Mouse (Mus musculus): Measurements from ENCODE around the gene Fmnl2. TPM values are rescaled to one million over a fixed set of nuclear protein-coding genes. Genes with fewer than 3 reads are reported as not detected.
A peak's percentile ranks its signal among the peaks of the same experiment; 100 is the strongest.

Fmnl2 gene
- polyA plus RNA-seq, 1 experiment from 2014 or later: 7.3 TPM

DNA sequence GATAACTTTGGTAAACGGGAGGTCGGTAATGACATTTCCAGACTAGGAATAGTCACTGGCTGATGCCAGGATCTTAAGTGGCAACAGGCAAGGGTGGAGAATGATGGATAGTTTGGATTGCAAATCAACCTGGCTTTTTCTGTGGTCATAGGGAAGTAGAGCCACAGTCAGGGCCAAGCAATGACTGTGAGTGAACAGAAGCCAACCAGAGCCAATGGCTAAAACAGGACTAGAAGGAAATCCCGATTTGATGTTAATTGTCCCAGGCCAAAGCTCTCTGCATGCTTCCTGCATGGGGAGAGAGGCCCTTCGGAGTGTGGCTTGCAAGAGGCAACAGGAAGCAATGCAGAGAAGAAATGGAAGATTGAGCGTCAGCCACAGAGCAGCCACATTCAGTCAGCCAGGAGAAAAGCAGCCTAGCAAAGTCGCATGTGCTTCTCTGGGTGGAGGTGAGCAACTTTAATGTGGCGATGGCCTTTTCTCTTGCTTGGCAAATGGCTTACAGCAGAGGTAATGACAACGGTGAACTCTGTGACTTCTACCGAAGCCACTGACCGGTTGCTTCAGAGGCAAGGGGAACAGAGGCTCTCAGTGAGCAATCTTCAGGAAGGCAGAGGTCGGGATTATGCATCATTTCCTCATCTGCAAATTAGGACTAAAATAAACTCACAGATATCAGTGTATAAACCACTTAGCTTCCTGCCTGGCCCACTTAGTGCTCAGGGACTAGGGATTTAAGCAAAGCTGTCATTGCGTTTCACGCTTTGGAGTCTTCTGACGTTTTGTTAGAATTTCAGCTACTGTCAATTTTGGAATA, 12.5 kb upstream of the Fmnl2 start:
- WGBS: 76% methylated on average over 14 of the region's 14 CpGs
- H3K27ac ChIP-seq (replicated peaks): no peak overlapping the region
- DNase-seq (ENCODE audit: low spot score): no peak
- H3K27me3 ChIP-seq (replicated peaks; ENCODE audit: low read depth, poor library complexity, severe bottlenecking): peaks cover 16% of the 10 kb centered on the region; the same call in 1 of the 2 replicates
- H3K4me1 ChIP-seq: peaks cover 8% of the 10 kb centered on the region; the same call in 1 of the 2 replicates
- H3K36me3 ChIP-seq (replicated peaks): no peaks in the 10 kb centered on the region
- no peak overlapping the region for H3K4me3 ChIP-seq
- no peaks in the 10 kb centered on the region for H3K9me3 ChIP-seq

- Histone ChIP-seq H3K27me3 (replicated peaks; ENCODE audit: low read depth, poor library complexity, severe bottlenecking) (peaks cover 16% of the 10 kb centered on the region; the same call in 1 of the 2 replicates), H3K4me1 (peaks cover 8% of the 10 kb centered on the region; the same call in 1 of the 2 replicates), H3K9me3 (no peaks in the 10 kb centered on the region), H3K4me3 (no peak overlapping the region), H3K27ac (replicated peaks) (no peak overlapping the region), H3K36me3 (replicated peaks) (no peaks in the 10 kb centered on the region)
- 52% methylated on average over 3 of the region's 3 CpGs for WGBS
- DNase-seq (ENCODE audit: low spot score): no peak
These were observed 11.2 kb upstream of the Fmnl2 start for GRCm38 (mm10) chr2:52846506-52846905.

GRCm38 (mm10) chr2:52849092-52849491, 8.6 kb upstream of the Fmnl2 start:
- 85% methylated on average over 3 of the region's 3 CpGs for WGBS
- Histone ChIP-seq H3K27me3 (replicated peaks; ENCODE audit: low read depth, poor library complexity, severe bottlenecking) (peaks cover 13% of the 10 kb centered on the region; the same call in 1 of the 2 replicates), H3K27ac (replicated peaks) (no peak overlapping the region), H3K4me3 (no peak overlapping the region), H3K4me1 (peaks cover 8% of the 10 kb centered on the region; the same call in 1 of the 2 replicates), H3K9me3 (no peaks in the 10 kb centered on the region), H3K36me3 (replicated peaks) (no peaks in the 10 kb centered on the region)
- no peak for DNase-seq (ENCODE audit: low spot score)

GRCm38 (mm10) chr2:52858529-52859465, 1.1 kb downstream of the Fmnl2 start:
- peak; percentile 71 for DNase-seq (ENCODE audit: low spot score)
- Histone ChIP-seq H3K9me3 (no peaks in the 10 kb centered on the region), H3K4me1 (peaks cover 43% of the 10 kb centered on the region), H3K4me3 (peak overlapping the region; percentile 98), H3K27me3 (replicated peaks; ENCODE audit: low read depth, poor library complexity, severe bottlenecking) (no peaks in the 10 kb centered on the region), H3K36me3 (replicated peaks) (0 out of 2 replicates have a peak, but pooled peaks cover 5% of the 10 kb centered on the region), H3K27ac (replicated peaks) (peak overlapping the region; percentile 97)
- under 1% methylated on average over 46 of the region's 46 CpGs for WGBS

GRCm38 (mm10) chr2:52859466-52859840, 1.8 kb downstream of the Fmnl2 start:
- DNase-seq (ENCODE audit: low spot score): peak; percentile 42
- no peaks in the 10 kb centered on the region for H3K9me3 ChIP-seq

DNA sequence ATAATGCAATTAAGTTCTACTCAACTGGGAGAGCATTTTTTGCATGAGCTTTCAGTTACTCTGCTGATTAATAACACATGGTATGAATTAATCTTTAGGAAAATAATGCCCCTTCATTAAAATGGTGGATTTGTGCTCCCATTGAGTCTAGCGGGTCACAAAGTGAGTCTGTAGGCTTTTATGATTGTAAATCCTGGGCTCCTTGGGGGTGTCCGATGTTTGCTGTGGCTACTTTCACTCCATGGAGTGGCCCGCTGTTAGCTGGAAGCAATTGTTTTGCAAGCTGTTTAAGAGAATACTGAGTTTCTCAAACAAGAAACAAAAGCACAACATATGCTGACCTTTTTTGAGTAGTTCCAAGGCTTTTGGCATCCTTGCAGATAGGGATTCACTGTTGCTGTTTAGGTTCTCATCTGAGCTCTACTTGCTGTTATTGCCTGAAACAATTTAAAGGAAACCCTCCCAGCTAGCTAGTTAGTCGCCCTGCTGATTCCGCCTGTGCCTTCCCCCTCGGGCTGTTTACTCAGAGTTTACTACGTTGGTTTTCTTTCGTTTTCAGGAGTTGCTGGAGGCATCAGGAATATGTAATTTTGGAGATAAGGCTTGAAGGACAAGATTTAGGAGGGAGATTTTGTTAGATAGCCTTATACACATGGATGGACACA, 2.6 kb downstream of the Fmnl2 start:
- Histone ChIP-seq H3K4me3 (peak overlapping the region; percentile 98), H3K9me3 (no peaks in the 10 kb centered on the region), H3K27ac (replicated peaks) (peak overlapping the region; percentile 97; the same call in 1 of the 2 replicates), H3K4me1 (peaks cover 43% of the 10 kb centered on the region), H3K27me3 (replicated peaks; ENCODE audit: low read depth, poor library complexity, severe bottlenecking) (no peaks in the 10 kb centered on the region), H3K36me3 (replicated peaks) (peaks cover 16% of the 10 kb centered on the region; the same call in 1 of the 2 replicates)
- 19% methylated on average over 8 of the region's 8 CpGs for WGBS
- peak; percentile 19 for DNase-seq (ENCODE audit: low spot score)

More at GRCm38 (mm10) chr2:52859466-52859840, 1.8 kb downstream of the Fmnl2 start:
- Histone ChIP-seq H3K36me3 (replicated peaks) (peaks cover 11% of the 10 kb centered on the region; the same call in 1 of the 2 replicates), H3K4me1 (peaks cover 43% of the 10 kb centered on the region), H3K4me3 (peak overlapping the region; percentile 98), H3K27me3 (replicated peaks; ENCODE audit: low read depth, poor library complexity, severe bottlenecking) (no peaks in the 10 kb centered on the region), H3K27ac (replicated peaks) (peak overlapping the region; percentile 97)
- WGBS: 10% methylated on average over 7 of the region's 7 CpGs

- Histone ChIP-seq H3K4me3 (no peak overlapping the region), H3K27ac (replicated peaks) (no peak overlapping the region; the same call in 1 of the 2 replicates), H3K36me3 (replicated peaks) (peaks cover 24% of the 10 kb centered on the region), H3K9me3 (0 out of 2 replicates have a peak, but pooled peaks cover 4% of the 10 kb centered on the region), H3K27me3 (replicated peaks; ENCODE audit: low read depth, poor library complexity, severe bottlenecking) (no peaks in the 10 kb centered on the region), H3K4me1 (peaks cover 43% of the 10 kb centered on the region)
- 87% methylated on average over 9 of the region's 9 CpGs for WGBS
- DNase-seq (ENCODE audit: low spot score): no peak
These were observed 4.5 kb downstream of the Fmnl2 start for GRCm38 (mm10) chr2:52862046-52862759.

DNA sequence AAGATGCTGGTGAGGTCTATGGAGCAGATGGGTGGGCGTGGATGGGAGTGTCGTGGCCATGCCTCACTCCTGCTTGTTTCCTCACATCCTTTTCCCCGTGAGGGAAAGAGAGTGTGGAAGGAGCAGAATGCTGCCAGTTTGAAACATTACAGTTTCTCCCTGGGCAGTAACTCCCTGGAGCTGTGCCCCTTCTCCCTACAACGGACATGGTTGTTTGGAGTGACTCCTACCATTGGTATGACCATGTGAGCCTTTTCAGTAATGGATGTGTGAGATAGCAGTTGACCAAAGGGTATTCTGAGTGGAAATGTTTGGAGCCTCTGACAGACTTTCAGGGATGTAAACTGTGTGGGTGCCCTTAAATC, 5.1 kb downstream of the Fmnl2 start:
- Histone ChIP-seq H3K36me3 (replicated peaks) (peaks cover 30% of the 10 kb centered on the region), H3K27me3 (replicated peaks; ENCODE audit: low read depth, poor library complexity, severe bottlenecking) (no peaks in the 10 kb centered on the region), H3K9me3 (peaks cover 9% of the 10 kb centered on the region; the same call in 1 of the 2 replicates), H3K27ac (replicated peaks) (no peak overlapping the region; the same call in 1 of the 2 replicates), H3K4me3 (no peak overlapping the region), H3K4me1 (peaks cover 41% of the 10 kb centered on the region)
- DNase-seq (ENCODE audit: low spot score): no peak
- WGBS: 88% methylated on average over 4 of the region's 4 CpGs

DNA sequence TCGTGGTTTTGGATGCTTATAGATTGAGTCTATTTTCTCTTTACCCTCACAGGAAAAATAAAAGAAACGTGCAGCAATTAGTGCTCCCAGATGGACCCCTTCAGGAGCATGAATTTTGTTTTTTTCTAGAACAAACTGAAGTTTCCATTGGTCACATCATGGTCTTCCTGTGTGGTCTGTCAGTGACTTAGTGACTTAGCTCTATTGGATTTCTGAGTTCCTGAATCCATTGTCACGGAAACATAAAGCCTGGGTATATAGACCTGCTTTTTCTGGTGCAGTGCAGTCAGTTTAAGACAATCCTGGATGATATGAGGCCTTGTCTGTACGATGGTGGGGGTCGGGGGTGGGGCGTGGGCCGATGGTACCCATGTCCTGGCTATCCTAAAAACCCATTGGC, 7.0 kb downstream of the Fmnl2 start:
- WGBS: 96% methylated on average over 7 of the region's 7 CpGs
- no peak for DNase-seq (ENCODE audit: low spot score)
- Histone ChIP-seq H3K9me3 (peaks cover 9% of the 10 kb centered on the region; the same call in 1 of the 2 replicates), H3K27me3 (replicated peaks; ENCODE audit: low read depth, poor library complexity, severe bottlenecking) (no peaks in the 10 kb centered on the region), H3K36me3 (replicated peaks) (peaks cover 37% of the 10 kb centered on the region), H3K4me3 (no peak overlapping the region), H3K4me1 (peaks cover 34% of the 10 kb centered on the region), H3K27ac (replicated peaks) (no peak overlapping the region)

DNA sequence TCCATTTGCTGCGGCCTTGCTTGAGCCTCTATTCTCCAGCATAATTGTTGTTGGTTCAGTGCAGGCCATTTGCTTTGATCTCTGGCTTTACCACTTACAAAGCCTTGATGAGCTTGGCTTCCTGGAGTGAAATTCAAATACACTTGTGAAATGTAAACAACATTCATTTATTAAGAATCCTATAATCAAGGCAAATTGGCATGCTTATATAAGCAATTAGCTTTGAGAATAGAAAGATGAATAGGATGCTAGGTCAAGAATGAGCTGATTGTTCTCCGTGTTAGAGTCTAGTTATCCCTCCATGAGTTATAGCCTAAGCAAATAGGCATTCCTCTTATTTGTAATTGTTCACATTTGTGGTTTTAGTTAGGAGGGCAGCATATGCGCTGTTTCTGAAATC, 8.5 kb downstream of the Fmnl2 start:
- Histone ChIP-seq H3K27ac (replicated peaks) (no peak overlapping the region), H3K36me3 (replicated peaks) (peaks cover 40% of the 10 kb centered on the region), H3K9me3 (peaks cover 9% of the 10 kb centered on the region; the same call in 1 of the 2 replicates), H3K4me1 (peaks cover 19% of the 10 kb centered on the region), H3K27me3 (replicated peaks; ENCODE audit: low read depth, poor library complexity, severe bottlenecking) (no peaks in the 10 kb centered on the region), H3K4me3 (no peak overlapping the region)
- WGBS: 81% methylated on average over 3 of the region's 3 CpGs
- DNase-seq (ENCODE audit: low spot score): no peak

- Histone ChIP-seq H3K4me3 (no peak overlapping the region), H3K9me3 (peaks cover 9% of the 10 kb centered on the region; the same call in 1 of the 2 replicates), H3K36me3 (replicated peaks) (peaks cover 38% of the 10 kb centered on the region), H3K4me1 (peaks cover 8% of the 10 kb centered on the region; the same call in 1 of the 2 replicates), H3K27me3 (replicated peaks; ENCODE audit: low read depth, poor library complexity, severe bottlenecking) (no peaks in the 10 kb centered on the region), H3K27ac (replicated peaks) (no peak overlapping the region)
- DNase-seq (ENCODE audit: low spot score): no peak
- 93% methylated on average over 9 of the region's 9 CpGs for WGBS
These were observed 10.1 kb downstream of the Fmnl2 start for GRCm38 (mm10) chr2:52867781-52868180.
